Mouse (Mus musculus): ENCODE data around the gene Myom3.

GRCm38 (mm10) chr4:135739148-135739547 lies 20.4 kb upstream of the Myom3 start:
- no peak for TF ChIP-seq EP300 (IDR thresholded peaks at IDR 0.05)
- TF ChIP-seq CTCF (IDR thresholded peaks at IDR 0.05), result no peak

All from lung, postnatal 0 days (tissue).